Mouse (Mus musculus) gastrocnemius, adult 8-10 months (tissue): Measurements from ENCODE around the gene Herc2. TPM values are rescaled to one million over a fixed set of nuclear protein-coding genes. Genes with fewer than 3 reads are reported as not detected.
"Not testable (repeated sequence)": the region's sequence is repeated elsewhere in the genome, so short reads cannot be mapped to it uniquely, and the experiment has no call there.

Experiments used
- DNase-seq, 2 experiments: peaks; one replicate each; pipeline ENCODE4 v3.0.0; 2022; ENCODE audit warnings: low spot score in 2 of 2
- total RNA-seq, 4 experiments: library from RNA; stranded (reverse); gene quantifications; 2 replicates each; pipeline ENCODE4 v1.2.4; 2022

Herc2 gene
- total RNA-seq: 10 to 100 TPM; 60.8 to 88.2 (median 82.8) TPM

- peak; percentile 98 to 99 for DNase-seq
Measured at GRCm38 (mm10) chr7:56049831-56050321, at the start of gene Herc2. Gene Herc2 (plus strand): TSS chr7:56050196.

- DNase-seq: no peak
Measured at GRCm38 (mm10) chr7:56010318-56011017, 39.5 kb upstream of the Herc2 start.

- DNase-seq: no peak
Measured at GRCm38 (mm10) chr7:56011018-56011333, 39.0 kb upstream of the Herc2 start.

- no peak for DNase-seq
Measured at GRCm38 (mm10) chr7:56013261-56014001, 36.6 kb upstream of the Herc2 start.

- DNase-seq: not testable (repeated sequence)
Measured at GRCm38 (mm10) chr7:56014002-56014702, 35.8 kb upstream of the Herc2 start.

- DNase-seq: no peak
Measured at GRCm38 (mm10) chr7:56015172-56015571, 34.8 kb upstream of the Herc2 start.

- no peak for DNase-seq
Measured at GRCm38 (mm10) chr7:56015837-56016236, 34.2 kb upstream of the Herc2 start.

- DNase-seq: no peak
Measured at GRCm38 (mm10) chr7:56017761-56018160, 32.2 kb upstream of the Herc2 start.

- DNase-seq: no peak
Measured at GRCm38 (mm10) chr7:56018446-56018971, 31.5 kb upstream of the Herc2 start.

- peak; percentile 32 to 57 for DNase-seq
Measured at GRCm38 (mm10) chr7:56018972-56019929, 30.7 kb upstream of the Herc2 start.

- DNase-seq: no peak
Measured at GRCm38 (mm10) chr7:56019930-56020253, 30.1 kb upstream of the Herc2 start, which contains the start of gene Nipa1. Gene Nipa1 (minus strand): TSS chr7:56019954.

GRCm38 (mm10) chr7:56023586-56023985, 26.4 kb upstream of the Herc2 start:
- no peak for DNase-seq

GRCm38 (mm10) chr7:56042353-56042752, 7.6 kb upstream of the Herc2 start:
- peak; percentile 26 to 57 for DNase-seq

GRCm38 (mm10) chr7:56043577-56044266, 6.3 kb upstream of the Herc2 start:
- no peak for DNase-seq

- no peak for DNase-seq
Measured at GRCm38 (mm10) chr7:56044267-56044629, 5.7 kb upstream of the Herc2 start.

- DNase-seq: no peak
Measured at GRCm38 (mm10) chr7:56047178-56047577, 2.8 kb upstream of the Herc2 start.

- peak; percentile 4 for DNase-seq
Measured at GRCm38 (mm10) chr7:56050487-56050911, 503 bp downstream of the Herc2 start.

- no peak for DNase-seq
Measured at GRCm38 (mm10) chr7:56052996-56053395, 3.0 kb downstream of the Herc2 start.

- DNase-seq: no peak
Measured at GRCm38 (mm10) chr7:56055338-56055737, 5.3 kb downstream of the Herc2 start.

- DNase-seq: no peak
Measured at GRCm38 (mm10) chr7:56064876-56065275, 14.9 kb downstream of the Herc2 start.
